In the genomic region with DNA sequence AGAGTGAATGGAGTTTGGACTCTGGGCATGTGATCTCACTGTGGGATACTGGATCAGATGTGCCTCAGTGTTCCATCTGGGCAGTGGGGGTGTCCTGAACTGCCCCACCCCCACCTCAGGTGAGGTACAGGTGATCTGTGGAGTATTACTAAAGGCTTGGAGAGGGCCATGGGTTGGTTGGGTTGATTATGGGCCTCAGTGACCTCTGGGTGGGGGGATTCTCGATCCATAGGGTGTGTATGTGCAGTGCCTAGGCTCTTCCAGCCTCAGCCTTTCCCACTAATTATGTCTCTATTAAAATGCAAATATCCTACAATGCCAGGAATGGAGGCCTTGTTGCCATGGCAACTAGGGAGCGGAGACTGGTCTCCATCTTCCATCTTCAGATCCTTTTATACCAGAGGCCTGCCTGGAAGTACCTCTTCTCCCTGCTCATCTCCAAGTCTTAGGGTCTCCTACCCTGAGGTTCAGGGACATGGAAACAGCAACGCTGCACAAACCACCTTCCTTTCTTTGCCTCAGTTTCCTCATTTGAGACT, we compare ENCODE assay signal across 21 mouse cellular contexts. TPM values are rescaled to one million over a fixed set of nuclear protein-coding genes. Genes with fewer than 3 reads are reported as not detected.
"Had no signal": no experiment of that assay in that cellular context is flagged by ENCODE, and none has a peak within 500 bp of the region (broad histone marks: within the 10 kb centered on the region; RNA-seq: fewer than 3 reads in every experiment).

No protein-coding gene starts in this region.

- H3K4me1 ChIP-seq: liver, embryonic 15.5 days had no signal

- H3K27me3 ChIP-seq: neural tube, embryonic 15.5 days had no signal

- DNase-seq: kidney, adult 9 months; lung, adult 2 months; lung, postnatal 4 days; right cerebral cortex, adult 18-20 months; right cerebral cortex, postnatal 4 days; spleen, adult 18-20 months; thymus, adult 18-20 months; thymus, postnatal 14 days had no signal

- H3K36me3 ChIP-seq: limb, embryonic 10.5 days; liver, embryonic 15.5 days; neural tube, embryonic 15.5 days had no signal

- H3K4me2 ChIP-seq: liver, embryonic 11.5 days; liver, embryonic 15.5 days; midbrain, embryonic 11.5 days; neural tube, embryonic 15.5 days had no signal

- H3K4me3 ChIP-seq: left cerebral cortex, adult 2 months; limb, embryonic 10.5 days; liver, embryonic 15.5 days; myocyte; neural tube, embryonic 15.5 days had no signal

- ATAC-seq: lung, postnatal 0 days had no signal

- H3K27ac ChIP-seq: kidney, postnatal 0 days; left cerebral cortex, adult 2 months; limb, embryonic 10.5 days; liver, embryonic 15.5 days; neural tube, embryonic 15.5 days had no signal

- H3K9me3 ChIP-seq: limb, embryonic 10.5 days; liver, embryonic 15.5 days; neural tube, embryonic 15.5 days had no signal

- H3K9ac ChIP-seq: liver, embryonic 15.5 days; neural tube, embryonic 15.5 days had no signal

RNA-seq across cellular contexts. Expression of a gene that starts 15.1 kb away (rescaled TPM):
- polyA plus RNA-seq: kidney, postnatal 0 days; lung, postnatal 0 days; stomach, embryonic 14.5 days had no signal

RNA-seq across cellular contexts. Expression of a gene that starts 36.3 kb away (rescaled TPM):
- polyA plus RNA-seq: kidney, postnatal 0 days; large intestine, adult 2 months; limb, embryonic 10.5 days; limb, embryonic 14.5 days; liver, embryonic 11.5 days; liver, embryonic 15.5 days; lung, adult 2 months; lung, postnatal 0 days; midbrain, embryonic 11.5 days; myocyte; neural tube, embryonic 11.5 days; neural tube, embryonic 15.5 days; stomach, embryonic 14.5 days had no signal
